Mouse (Mus musculus) midbrain, embryonic 13.5 days (tissue): ENCODE data around the gene Ccser2. TPM values are rescaled to one million over a fixed set of nuclear protein-coding genes. Genes with fewer than 3 reads are reported as not detected.
A peak's percentile ranks its signal among the peaks of the same experiment; 100 is the strongest.

Experiments
- ATAC-seq: fragments of 200-750 bp; cut with Nextera tagmentation; 2 replicates; pipeline ENCODE4 v1.8.0; 2017; ENCODE audit warnings: mild to moderate bottlenecking, moderate TSS enrichment, moderate library complexity
- H3K27ac ChIP-seq: fragments of 300-500 bp; sonication (generic); 2 replicates; pipeline ENCODE4 v1.5.1; 2015; ENCODE audit warnings: inconsistent platforms, mild to moderate bottlenecking, moderate library complexity
- H3K27me3 ChIP-seq: fragments of 300-500 bp; sonication (generic); 2 replicates; pipeline ENCODE4 v1.6.1; 2015; ENCODE audit warnings: mild to moderate bottlenecking, inconsistent platforms
- H3K36me3 ChIP-seq: fragments of 300-500 bp; sonication (generic); 2 replicates; pipeline ENCODE4 v1.6.1; 2015; ENCODE audit warnings: mild to moderate bottlenecking, inconsistent platforms
- H3K4me1 ChIP-seq: fragments of 300-500 bp; sonication (generic); replicated peaks from 2 replicates; pipeline ENCODE4 v1.6.1; 2015; ENCODE audit warnings: inconsistent platforms
- H3K4me2 ChIP-seq: fragments of 300-500 bp; sonication (generic); replicated peaks from 2 replicates; pipeline ENCODE4 v1.6.1; 2015; ENCODE audit warnings: moderate library complexity, mild to moderate bottlenecking, inconsistent platforms
- H3K4me3 ChIP-seq: fragments of 300-500 bp; sonication (generic); replicated peaks from 2 replicates; pipeline ENCODE4 v1.5.1; 2015; ENCODE audit warnings: mild to moderate bottlenecking, inconsistent platforms
- H3K9ac ChIP-seq: fragments of 300-500 bp; sonication (generic); replicated peaks from 2 replicates; pipeline ENCODE4 v1.6.1; 2015; ENCODE audit warnings: mild to moderate bottlenecking, inconsistent platforms
- H3K9me3 ChIP-seq: fragments of 300-500 bp; sonication (generic); 2 replicates; pipeline ENCODE4 v1.6.1; 2016; ENCODE audit warnings: mild to moderate bottlenecking, inconsistent platforms
- WGBS: fragments of 180-500 bp; shearing (Covaris S2); methylation state at CpG from one replicate; pipeline ENCODE4 v1.1.7; 2015; 5-methylcytosine and 5-hydroxymethylcytosine counted together
- polyA plus RNA-seq: library from polyadenylated mRNA; unstranded; fragments of >200 nt; fragmentation: Nextera tagmentation; extraction: Ambion mirVana; gene quantifications from 2 replicates; pipeline ENCODE4 v1.2.1, GENCODE M21; 2015

Ccser2 gene
- polyA plus RNA-seq, 1 experiment from 2014 or later, result 65.8 TPM

DNA sequence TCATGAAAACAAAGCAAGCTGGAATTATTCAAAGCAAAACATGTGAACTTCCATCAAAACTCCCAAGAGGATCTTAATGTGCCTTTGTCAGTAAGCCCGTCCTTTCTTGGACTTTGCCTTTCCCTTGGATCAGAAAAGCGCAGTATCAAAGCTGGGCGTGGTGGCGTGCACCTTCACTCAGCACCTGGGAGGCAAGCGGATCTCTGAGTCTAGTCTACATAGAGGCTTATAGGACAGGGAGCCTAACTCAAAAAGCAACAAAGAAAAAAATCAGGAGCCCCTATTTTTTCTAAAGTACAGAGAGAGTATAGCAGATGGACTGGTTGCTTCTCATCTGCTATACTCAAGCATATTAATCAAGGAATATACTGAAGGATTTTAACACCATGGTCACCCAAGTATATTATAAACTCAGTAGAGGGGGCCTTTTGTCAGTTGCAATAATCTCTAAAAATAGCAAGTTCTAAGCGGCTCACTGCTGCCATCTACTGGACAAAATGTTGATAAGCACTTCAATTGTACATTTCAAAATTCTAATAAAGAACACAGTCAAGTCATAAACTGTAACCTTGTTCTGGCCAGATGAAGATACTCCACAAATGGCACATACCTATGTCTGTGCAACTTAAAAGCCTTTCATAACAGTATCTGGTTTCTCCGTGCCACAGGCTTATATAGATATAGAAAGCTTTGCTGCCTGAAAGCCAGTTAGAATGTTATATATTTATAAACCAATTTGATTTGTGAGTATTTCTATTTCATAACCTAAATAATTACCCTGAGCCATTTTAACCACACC is 31.3 kb downstream of the Ccser2 start:
- ATAC-seq, result peak; percentile 48
- Histone ChIP-seq H3K4me2 (no peak overlapping the region), H3K4me3 (no peak overlapping the region), H3K9me3 (no peaks in the 10 kb centered on the region), H3K4me1 (no peaks in the 10 kb centered on the region), H3K9ac (no peak overlapping the region), H3K27ac (no peak overlapping the region), H3K36me3 (peaks cover 24% of the 10 kb centered on the region), H3K27me3 (no peaks in the 10 kb centered on the region)
- 74% methylated on average over 7 of the region's 7 CpGs for WGBS

GRCm38 (mm10) chr14:36932638-36933382 is 35.8 kb downstream of the Ccser2 start:
- Histone ChIP-seq H3K4me1 (no peaks in the 10 kb centered on the region), H3K9me3 (no peaks in the 10 kb centered on the region), H3K27me3 (no peaks in the 10 kb centered on the region), H3K9ac (no peak overlapping the region), H3K36me3 (peaks cover 3% of the 10 kb centered on the region), H3K4me3 (no peak overlapping the region), H3K4me2 (no peak overlapping the region), H3K27ac (no peak overlapping the region)
- 84% methylated on average over 10 of the region's 10 CpGs for WGBS
- ATAC-seq, result no peak

DNA sequence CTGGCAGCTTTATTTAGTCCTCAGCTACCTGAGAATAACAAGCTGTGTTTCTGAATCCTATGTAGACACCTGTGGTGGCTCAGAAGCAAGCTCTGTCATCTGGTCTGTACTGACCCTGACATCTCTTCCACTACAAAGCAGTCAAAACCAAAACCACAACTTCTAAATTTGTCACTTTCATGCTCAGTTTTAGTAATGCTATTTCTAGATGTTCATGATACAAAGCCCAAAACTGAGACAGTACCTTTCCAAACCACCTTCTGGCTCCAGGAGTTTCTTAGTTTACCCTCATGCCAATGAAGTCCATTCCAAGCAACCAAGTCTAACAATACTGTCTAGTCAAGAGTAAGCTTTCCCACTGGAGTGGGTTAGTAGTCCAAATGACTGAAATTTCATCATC is 36.5 kb downstream of the Ccser2 start:
- H3K9ac ChIP-seq, result no peak overlapping the region
- H3K27ac ChIP-seq, result no peak overlapping the region
- H3K4me1 ChIP-seq, result no peaks in the 10 kb centered on the region
- H3K4me2 ChIP-seq, result no peak overlapping the region
- H3K4me3 ChIP-seq, result no peak overlapping the region
- no peaks in the 10 kb centered on the region for H3K9me3 ChIP-seq
- H3K36me3 ChIP-seq, result peaks cover 3% of the 10 kb centered on the region; the same call in 1 of the 2 replicates
- H3K27me3 ChIP-seq, result no peaks in the 10 kb centered on the region
- ATAC-seq, result no peak

- no peak overlapping the region for H3K4me2 ChIP-seq
- no peak overlapping the region for H3K9ac ChIP-seq
- no peak for ATAC-seq
- WGBS, result 97% methylated on average over 3 of the region's 3 CpGs
- no peaks in the 10 kb centered on the region for H3K4me1 ChIP-seq
- H3K36me3 ChIP-seq, result peaks cover 11% of the 10 kb centered on the region
- no peaks in the 10 kb centered on the region for H3K9me3 ChIP-seq
- H3K27me3 ChIP-seq, result no peaks in the 10 kb centered on the region
- H3K27ac ChIP-seq, result no peak overlapping the region
- no peak overlapping the region for H3K4me3 ChIP-seq
Observed at GRCm38 (mm10) chr14:36923383-36923782, 45.2 kb downstream of the Ccser2 start.

GRCm38 (mm10) chr14:36921346-36922049 is 47.1 kb downstream of the Ccser2 start:
- WGBS, result 94% methylated on average over 5 of the region's 5 CpGs
- H3K4me3 ChIP-seq, result no peak overlapping the region
- no peak overlapping the region for H3K9ac ChIP-seq
- H3K4me1 ChIP-seq, result no peaks in the 10 kb centered on the region
- H3K36me3 ChIP-seq, result peaks cover 16% of the 10 kb centered on the region
- H3K27ac ChIP-seq, result no peak overlapping the region
- H3K4me2 ChIP-seq, result no peak overlapping the region
- ATAC-seq, result no peak
- no peaks in the 10 kb centered on the region for H3K9me3 ChIP-seq
- H3K27me3 ChIP-seq, result no peaks in the 10 kb centered on the region

- H3K27ac ChIP-seq, result no peak overlapping the region
- no peak overlapping the region for H3K9ac ChIP-seq
- H3K4me3 ChIP-seq, result no peak overlapping the region
- no peaks in the 10 kb centered on the region for H3K4me1 ChIP-seq
- no peaks in the 10 kb centered on the region for H3K27me3 ChIP-seq
- peaks cover 13% of the 10 kb centered on the region for H3K36me3 ChIP-seq
- WGBS, result 95% methylated on average over 8 of the region's 8 CpGs
- no peaks in the 10 kb centered on the region for H3K9me3 ChIP-seq
- ATAC-seq, result no peak
- no peak overlapping the region for H3K4me2 ChIP-seq
Observed at GRCm38 (mm10) chr14:36919886-36920285, 48.7 kb downstream of the Ccser2 start.

DNA sequence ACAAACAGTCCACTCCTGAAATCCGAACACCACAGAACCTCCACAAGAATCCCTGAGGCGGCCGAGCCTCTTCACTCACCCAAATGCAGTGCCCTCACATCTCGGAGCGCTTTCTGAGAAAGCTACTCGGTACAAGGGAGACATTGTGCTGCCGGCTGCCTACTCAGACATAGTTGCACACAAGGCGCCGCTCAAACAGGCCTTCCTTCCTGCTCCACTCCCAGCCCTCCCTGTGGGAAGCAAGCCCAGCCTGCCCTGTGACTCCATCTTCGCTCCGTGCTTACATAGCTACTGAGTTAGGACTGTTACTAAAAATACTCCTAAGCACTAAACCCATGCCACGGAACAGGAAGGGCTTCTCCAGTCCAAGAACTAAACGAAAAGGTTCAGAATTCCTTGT is 49.4 kb downstream of the Ccser2 start:
- Histone ChIP-seq H3K4me1 (no peaks in the 10 kb centered on the region), H3K4me3 (no peak overlapping the region), H3K9ac (no peak overlapping the region), H3K27ac (0 out of 2 replicates have a peak overlapping the region, but pooled peaks have one; percentile 22), H3K4me2 (no peak overlapping the region), H3K27me3 (no peaks in the 10 kb centered on the region), H3K9me3 (no peaks in the 10 kb centered on the region), H3K36me3 (peaks cover 8% of the 10 kb centered on the region; the same call in 1 of the 2 replicates)
- 71% methylated on average over 13 of the region's 13 CpGs for WGBS
- no peak for ATAC-seq

GRCm38 (mm10) chr14:36915203-36915602 is 53.4 kb downstream of the Ccser2 start:
- Histone ChIP-seq H3K9me3 (no peaks in the 10 kb centered on the region), H3K4me3 (no peak overlapping the region), H3K36me3 (peaks cover 5% of the 10 kb centered on the region; the same call in 1 of the 2 replicates), H3K4me2 (no peak overlapping the region), H3K4me1 (peaks cover 4% of the 10 kb centered on the region; the same call in 1 of the 2 replicates), H3K27ac (no peak overlapping the region), H3K9ac (no peak overlapping the region), H3K27me3 (no peaks in the 10 kb centered on the region)
- 88% methylated on average over 6 of the region's 6 CpGs for WGBS
- ATAC-seq, result no peak

- H3K9ac ChIP-seq, result no peak overlapping the region
- ATAC-seq, result no peak
- H3K4me3 ChIP-seq, result no peak overlapping the region
- peaks cover 5% of the 10 kb centered on the region; the same call in 1 of the 2 replicates for H3K36me3 ChIP-seq
- H3K27me3 ChIP-seq, result no peaks in the 10 kb centered on the region
- H3K4me2 ChIP-seq, result no peak overlapping the region
- H3K9me3 ChIP-seq, result no peaks in the 10 kb centered on the region
- H3K4me1 ChIP-seq, result peaks cover 4% of the 10 kb centered on the region; the same call in 1 of the 2 replicates
- 60% methylated on average over 3 of the region's 3 CpGs for WGBS
- H3K27ac ChIP-seq, result no peak overlapping the region
Observed at GRCm38 (mm10) chr14:36914473-36915005, 54.0 kb downstream of the Ccser2 start.

DNA sequence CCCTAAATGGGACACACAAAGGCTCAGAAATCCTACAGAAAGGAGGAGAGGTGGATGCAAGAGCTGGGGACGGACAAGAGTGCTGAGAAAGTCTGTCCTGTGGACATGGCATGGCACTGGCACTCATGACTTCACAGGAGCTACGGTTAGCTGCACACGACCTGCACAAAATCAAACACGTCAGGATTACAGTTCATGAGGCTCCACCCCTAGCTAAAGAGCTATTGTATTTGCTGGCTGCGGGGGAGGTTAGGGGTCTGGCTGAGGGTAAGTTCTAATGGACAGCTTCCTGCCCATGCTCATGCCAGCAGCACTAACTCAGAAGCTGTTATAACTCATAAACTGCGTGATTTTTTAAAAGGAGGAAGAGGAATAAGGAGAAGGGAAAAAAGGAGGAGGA is 56.8 kb downstream of the Ccser2 start:
- Histone ChIP-seq H3K27ac (no peak overlapping the region), H3K36me3 (peaks cover 16% of the 10 kb centered on the region), H3K9ac (no peak overlapping the region), H3K9me3 (no peaks in the 10 kb centered on the region), H3K4me1 (peaks cover 4% of the 10 kb centered on the region; the same call in 1 of the 2 replicates), H3K4me3 (no peak overlapping the region), H3K27me3 (no peaks in the 10 kb centered on the region), H3K4me2 (no peak overlapping the region)
- 51% methylated on average over 6 of the region's 6 CpGs for WGBS
- ATAC-seq, result no peak

DNA sequence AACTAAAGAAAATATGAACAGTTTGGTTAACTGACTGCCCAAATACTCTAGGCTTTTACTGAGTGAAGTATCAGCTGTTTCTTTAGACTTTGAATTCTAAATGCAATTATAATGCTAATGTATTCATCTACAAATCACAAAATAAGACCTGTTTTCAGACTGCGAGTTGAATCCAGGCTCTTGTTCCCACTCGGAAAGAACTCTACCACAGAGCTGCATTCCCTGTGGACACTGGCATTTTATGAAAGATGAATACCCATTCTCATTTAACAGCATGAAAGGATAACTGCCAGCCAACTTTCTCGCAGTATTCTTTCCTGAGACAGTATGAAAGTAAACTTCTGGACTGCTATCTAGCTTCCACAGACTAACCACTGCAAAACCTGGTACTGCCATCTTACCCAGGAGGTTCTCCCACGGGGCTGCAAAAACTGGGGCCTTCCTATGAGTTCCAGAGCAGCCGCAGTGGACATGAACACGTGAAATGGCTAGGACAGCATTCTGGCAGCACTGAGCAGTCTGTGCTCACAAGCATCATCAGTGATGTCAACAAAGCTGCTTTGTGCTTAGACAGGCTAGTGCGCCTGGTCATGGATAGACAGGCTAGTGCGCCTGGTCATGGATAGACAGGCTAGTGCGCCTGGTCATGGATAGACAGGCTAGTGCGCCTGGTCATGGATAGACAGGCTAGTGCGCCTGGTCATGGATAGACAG is 62.6 kb downstream of the Ccser2 start:
- H3K9ac ChIP-seq, result no peak overlapping the region
- no peaks in the 10 kb centered on the region for H3K27me3 ChIP-seq
- H3K4me3 ChIP-seq, result no peak overlapping the region
- H3K36me3 ChIP-seq, result peaks cover 16% of the 10 kb centered on the region
- peaks cover 5% of the 10 kb centered on the region; the same call in 1 of the 2 replicates for H3K4me1 ChIP-seq
- WGBS, result 80% methylated on average over 11 of the region's 11 CpGs
- no peaks in the 10 kb centered on the region for H3K9me3 ChIP-seq
- H3K4me2 ChIP-seq, result no peak overlapping the region
- no peak overlapping the region for H3K27ac ChIP-seq
- ATAC-seq, result no peak
